Mouse (Mus musculus): ENCODE measurements around the gene Raph1. TPM values are rescaled to one million over a fixed set of nuclear protein-coding genes. Genes with fewer than 3 reads are reported as not detected.

Gene Raph1
- polyA plus RNA-seq, 1 experiment from 2014 or later, result 38.4 TPM

DNA sequence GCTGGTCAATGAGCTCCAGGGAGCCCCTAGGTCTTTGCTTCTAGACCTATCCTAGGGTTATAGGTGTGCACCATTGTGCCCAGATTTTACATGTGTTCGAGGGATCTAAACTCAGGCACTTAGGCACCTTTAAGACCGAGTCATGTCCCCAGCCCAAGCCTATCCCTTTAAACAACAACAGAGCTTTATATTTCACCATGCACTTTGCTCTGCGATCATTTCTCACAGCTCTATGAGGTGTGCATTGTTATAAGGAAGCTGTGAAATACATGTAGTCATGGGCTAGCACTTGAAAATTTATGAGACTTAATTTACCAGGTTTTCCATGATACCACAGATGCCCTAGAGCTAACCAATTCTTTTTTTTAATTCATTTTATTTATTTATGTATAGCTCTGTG is 33.0 kb upstream of the Raph1 start:
- no peaks in the 10 kb centered on the region for H3K27me3 ChIP-seq (ENCODE audit: control insufficient read depth, insufficient read depth, low read length)
- H3K4me3 ChIP-seq (ENCODE audit: low read depth, low read length), result no peak overlapping the region
- DNase-seq (ENCODE audit: low spot score), result no peak
- no peak overlapping the region for H3K4me2 ChIP-seq (replicated peaks; ENCODE audit: low read depth, low read length)
- no peaks in the 10 kb centered on the region for H3K4me1 ChIP-seq (replicated peaks; ENCODE audit: control insufficient read depth, insufficient read depth, low read length)
- no peaks in the 10 kb centered on the region for H3K9me3 ChIP-seq (ENCODE audit: control insufficient read depth, low read length)
- ATAC-seq (ENCODE audit: low FRiP score), result no peak
- WGBS, result 85% methylated on average over 3 of the region's 3 CpGs
- H3K36me3 ChIP-seq (ENCODE audit: control insufficient read depth, insufficient read depth, low read length), result no peaks in the 10 kb centered on the region
- H3K27ac ChIP-seq (ENCODE audit: low read depth, low read length), result no peak overlapping the region
- H3K9ac ChIP-seq (ENCODE audit: low read depth, low read length), result no peak overlapping the region

DNA sequence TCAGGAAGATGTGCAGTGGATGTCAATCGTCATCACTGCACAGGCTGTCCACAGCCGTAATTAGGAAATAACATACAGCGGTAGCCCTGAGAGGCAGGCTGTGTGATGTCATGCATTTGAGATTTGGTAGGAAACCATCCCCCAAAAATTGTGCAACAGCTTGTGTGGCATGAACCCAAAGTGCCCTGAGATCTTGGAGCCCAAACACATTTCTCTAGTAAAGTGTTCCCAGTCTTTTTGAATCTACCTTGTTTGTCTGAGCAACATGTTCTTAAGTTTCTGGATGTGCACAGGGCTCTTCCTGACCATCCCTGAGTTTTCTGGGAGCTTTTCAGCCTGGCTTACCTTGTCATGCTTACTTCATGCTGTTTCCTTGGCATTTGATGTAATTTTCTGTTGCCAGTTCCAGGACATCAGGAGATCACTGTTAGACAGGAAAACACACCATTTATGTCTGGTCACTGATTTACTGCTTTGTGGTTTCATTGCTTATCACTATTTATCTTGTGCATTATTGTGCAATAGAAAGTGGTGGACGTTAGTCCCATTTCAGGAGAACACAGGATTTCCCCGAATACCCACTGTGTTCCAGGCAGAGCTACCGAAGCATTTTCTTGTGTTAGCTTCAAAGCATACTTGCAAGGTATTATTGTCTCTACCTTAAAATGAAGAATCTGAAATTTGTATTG is 32.3 kb upstream of the Raph1 start:
- ATAC-seq (ENCODE audit: low FRiP score) (no peak), DNase-seq (ENCODE audit: low spot score) (no peak)
- Histone ChIP-seq H3K9ac (ENCODE audit: low read depth, low read length) (no peak overlapping the region), H3K4me3 (ENCODE audit: low read depth, low read length) (no peak overlapping the region), H3K4me2 (replicated peaks; ENCODE audit: low read depth, low read length) (no peak overlapping the region), H3K27ac (ENCODE audit: low read depth, low read length) (no peak overlapping the region), H3K27me3 (ENCODE audit: control insufficient read depth, insufficient read depth, low read length) (no peaks in the 10 kb centered on the region), H3K36me3 (ENCODE audit: control insufficient read depth, insufficient read depth, low read length) (no peaks in the 10 kb centered on the region), H3K4me1 (replicated peaks; ENCODE audit: control insufficient read depth, insufficient read depth, low read length) (no peaks in the 10 kb centered on the region), H3K9me3 (ENCODE audit: control insufficient read depth, low read length) (no peaks in the 10 kb centered on the region)
- 91% methylated on average over 6 of the region's 6 CpGs for WGBS

DNA sequence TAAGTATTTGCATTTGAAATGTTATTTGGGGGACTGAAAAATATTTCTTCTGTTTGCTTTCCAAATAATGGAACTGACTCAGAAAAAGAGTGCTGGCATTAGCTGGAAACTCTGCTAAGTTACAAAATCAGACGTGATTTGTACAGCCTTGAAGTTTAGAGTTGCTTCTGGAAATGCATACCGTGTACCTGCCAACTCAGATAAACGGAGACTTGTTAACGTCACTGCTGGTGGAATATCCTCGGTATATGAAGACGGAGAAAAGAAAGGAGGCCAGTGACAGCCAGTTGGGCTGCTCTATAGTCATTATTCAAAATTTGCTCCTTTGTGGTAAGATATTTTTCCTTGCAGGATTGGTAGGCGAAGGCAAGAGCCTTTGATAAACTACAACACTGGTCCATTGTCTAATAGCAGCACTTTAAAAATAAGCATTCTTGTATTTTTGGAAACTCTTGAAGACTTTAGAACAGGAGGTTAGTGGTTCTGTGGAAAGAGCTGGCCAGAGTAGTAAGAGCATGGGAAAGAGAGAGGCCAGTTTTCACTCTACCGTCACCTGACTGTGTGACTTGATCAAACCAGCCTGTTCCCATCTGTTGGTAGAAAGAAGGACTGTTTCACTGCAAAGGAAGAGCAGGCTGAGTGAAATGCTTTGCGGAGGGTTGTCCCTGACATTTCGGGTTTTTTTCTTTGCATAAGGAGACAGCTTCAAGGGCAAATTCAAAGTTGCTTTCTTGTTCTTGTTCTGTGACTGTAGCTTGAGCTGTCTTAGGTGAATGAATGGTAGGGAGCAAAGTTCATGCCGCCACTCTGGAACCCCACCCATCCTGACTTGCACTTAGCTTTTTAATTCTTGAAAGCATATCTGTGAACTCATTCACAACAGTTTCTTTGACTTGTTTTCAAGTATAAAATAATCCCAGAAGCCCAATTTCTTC is 29.7 kb upstream of the Raph1 start:
- no peak overlapping the region for H3K4me3 ChIP-seq (ENCODE audit: low read depth, low read length)
- no peaks in the 10 kb centered on the region for H3K27me3 ChIP-seq (ENCODE audit: control insufficient read depth, insufficient read depth, low read length)
- H3K4me1 ChIP-seq (replicated peaks; ENCODE audit: control insufficient read depth, insufficient read depth, low read length), result no peaks in the 10 kb centered on the region
- H3K36me3 ChIP-seq (ENCODE audit: control insufficient read depth, insufficient read depth, low read length), result no peaks in the 10 kb centered on the region
- no peaks in the 10 kb centered on the region for H3K9me3 ChIP-seq (ENCODE audit: control insufficient read depth, low read length)
- DNase-seq (ENCODE audit: low spot score) (no peak), ATAC-seq (ENCODE audit: low FRiP score) (no peak)
- H3K9ac ChIP-seq (ENCODE audit: low read depth, low read length), result no peak overlapping the region
- no peak overlapping the region for H3K4me2 ChIP-seq (replicated peaks; ENCODE audit: low read depth, low read length)
- 77% methylated on average over 11 of the region's 11 CpGs for WGBS
- H3K27ac ChIP-seq (ENCODE audit: low read depth, low read length), result no peak overlapping the region

DNA sequence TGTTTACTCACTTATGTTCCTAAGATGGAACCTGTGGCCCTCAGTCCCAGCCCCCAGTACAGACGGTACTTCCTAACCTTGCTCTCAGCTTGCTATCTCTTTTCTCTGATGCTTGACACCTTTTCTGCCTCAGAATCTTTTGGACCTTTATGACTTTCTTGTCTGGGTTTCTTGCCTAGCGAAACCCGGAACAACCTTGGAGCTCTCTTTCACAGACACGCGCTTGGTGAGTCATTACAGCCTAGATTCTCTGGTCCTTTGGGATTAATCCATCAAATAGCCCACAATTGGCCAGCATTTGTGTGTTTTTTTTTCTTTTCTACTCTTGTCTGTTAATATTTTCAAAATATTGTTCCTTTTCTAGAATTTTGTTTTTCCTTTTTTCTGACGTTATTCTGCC is 26.2 kb upstream of the Raph1 start:
- ATAC-seq (ENCODE audit: low FRiP score), result no peak
- no peak overlapping the region for H3K27ac ChIP-seq (ENCODE audit: low read depth, low read length)
- 95% methylated on average over 6 of the region's 6 CpGs for WGBS

DNA sequence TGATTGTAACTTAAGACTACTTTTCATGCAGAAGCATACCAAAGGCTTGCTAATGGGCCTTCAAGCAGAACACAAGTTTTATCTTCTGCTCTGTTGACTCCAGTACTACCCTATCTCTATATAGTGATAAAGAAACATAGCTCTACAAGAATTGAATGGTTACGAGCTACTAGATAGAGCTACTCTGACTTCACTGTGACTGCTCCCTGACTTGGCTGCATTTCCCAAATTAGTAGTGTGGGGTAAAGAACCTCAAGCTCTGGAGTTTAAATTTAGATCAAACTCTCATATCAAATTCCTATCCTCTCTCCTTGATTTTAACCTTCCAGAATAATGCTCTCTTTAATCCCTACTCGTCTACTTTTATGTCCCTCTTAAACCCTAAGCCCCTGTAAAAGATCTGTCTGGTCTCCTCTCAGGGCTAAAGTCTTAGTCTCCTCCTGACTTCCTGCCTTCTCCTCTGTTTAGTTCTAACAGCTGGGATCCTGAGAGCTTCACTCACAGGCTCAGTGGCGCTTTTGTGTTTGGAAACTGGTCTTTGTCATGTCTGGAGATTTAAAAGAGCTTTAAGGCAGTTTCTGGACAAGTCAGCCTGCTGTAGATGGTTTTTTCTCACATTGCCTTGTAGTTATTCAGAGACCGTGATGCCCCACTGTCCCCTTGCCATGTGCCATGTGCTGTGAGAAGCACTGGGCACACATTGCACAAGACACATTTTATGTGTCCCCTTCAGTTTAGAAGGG is 22.2 kb upstream of the Raph1 start:
- DNase-seq (ENCODE audit: low spot score) (no peak), ATAC-seq (ENCODE audit: low FRiP score) (no peak)
- no peak overlapping the region for H3K4me3 ChIP-seq (ENCODE audit: low read depth, low read length)
- 76% methylated on average over 4 of the region's 4 CpGs for WGBS
- no peaks in the 10 kb centered on the region for H3K9me3 ChIP-seq (ENCODE audit: control insufficient read depth, low read length)
- no peaks in the 10 kb centered on the region for H3K4me1 ChIP-seq (replicated peaks; ENCODE audit: control insufficient read depth, insufficient read depth, low read length)
- no peak overlapping the region for H3K27ac ChIP-seq (ENCODE audit: low read depth, low read length)
- H3K4me2 ChIP-seq (replicated peaks; ENCODE audit: low read depth, low read length), result no peak overlapping the region
- H3K27me3 ChIP-seq (ENCODE audit: control insufficient read depth, insufficient read depth, low read length), result no peaks in the 10 kb centered on the region
- H3K36me3 ChIP-seq (ENCODE audit: control insufficient read depth, insufficient read depth, low read length), result no peaks in the 10 kb centered on the region
- H3K9ac ChIP-seq (ENCODE audit: low read depth, low read length), result no peak overlapping the region

More for the DNA sequence above, 26.2 kb upstream of the Raph1 start:
- Histone ChIP-seq H3K36me3 (ENCODE audit: control insufficient read depth, insufficient read depth, low read length) (no peaks in the 10 kb centered on the region), H3K9ac (ENCODE audit: low read depth, low read length) (no peak overlapping the region), H3K9me3 (ENCODE audit: control insufficient read depth, low read length) (no peaks in the 10 kb centered on the region), H3K4me3 (ENCODE audit: low read depth, low read length) (no peak overlapping the region), H3K4me1 (replicated peaks; ENCODE audit: control insufficient read depth, insufficient read depth, low read length) (no peaks in the 10 kb centered on the region), H3K4me2 (replicated peaks; ENCODE audit: low read depth, low read length) (no peak overlapping the region), H3K27me3 (ENCODE audit: control insufficient read depth, insufficient read depth, low read length) (no peaks in the 10 kb centered on the region)
- DNase-seq (ENCODE audit: low spot score), result no peak

DNA sequence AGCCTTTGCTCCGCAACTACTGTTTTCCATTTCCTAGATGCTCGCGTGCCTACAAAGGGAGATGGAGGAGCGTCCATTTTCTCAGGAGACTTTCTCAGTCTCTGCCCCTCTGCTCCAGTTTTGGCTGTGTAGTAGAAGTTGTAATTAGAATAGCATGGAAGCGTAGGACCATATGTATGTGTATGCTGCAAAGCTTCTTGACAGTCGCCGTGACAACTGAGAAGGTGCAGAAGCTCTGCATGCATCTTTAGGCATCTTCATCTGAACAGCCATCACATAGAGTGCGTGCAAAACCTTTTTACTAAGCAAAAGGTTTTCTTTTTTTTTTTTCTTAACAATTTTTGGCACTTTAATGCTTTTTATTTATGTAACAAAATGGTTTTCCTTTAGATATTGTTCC is 14.1 kb upstream of the Raph1 start:
- Histone ChIP-seq H3K4me2 (replicated peaks; ENCODE audit: low read depth, low read length) (no peak overlapping the region), H3K27ac (ENCODE audit: low read depth, low read length) (no peak overlapping the region), H3K4me1 (replicated peaks; ENCODE audit: control insufficient read depth, insufficient read depth, low read length) (no peaks in the 10 kb centered on the region), H3K36me3 (ENCODE audit: control insufficient read depth, insufficient read depth, low read length) (no peaks in the 10 kb centered on the region), H3K4me3 (ENCODE audit: low read depth, low read length) (no peak overlapping the region), H3K27me3 (ENCODE audit: control insufficient read depth, insufficient read depth, low read length) (no peaks in the 10 kb centered on the region), H3K9ac (ENCODE audit: low read depth, low read length) (no peak overlapping the region), H3K9me3 (ENCODE audit: control insufficient read depth, low read length) (no peaks in the 10 kb centered on the region)
- WGBS, result 91% methylated on average over 8 of the region's 8 CpGs
- DNase-seq (ENCODE audit: low spot score) (no peak), ATAC-seq (ENCODE audit: low FRiP score) (no peak)

DNA sequence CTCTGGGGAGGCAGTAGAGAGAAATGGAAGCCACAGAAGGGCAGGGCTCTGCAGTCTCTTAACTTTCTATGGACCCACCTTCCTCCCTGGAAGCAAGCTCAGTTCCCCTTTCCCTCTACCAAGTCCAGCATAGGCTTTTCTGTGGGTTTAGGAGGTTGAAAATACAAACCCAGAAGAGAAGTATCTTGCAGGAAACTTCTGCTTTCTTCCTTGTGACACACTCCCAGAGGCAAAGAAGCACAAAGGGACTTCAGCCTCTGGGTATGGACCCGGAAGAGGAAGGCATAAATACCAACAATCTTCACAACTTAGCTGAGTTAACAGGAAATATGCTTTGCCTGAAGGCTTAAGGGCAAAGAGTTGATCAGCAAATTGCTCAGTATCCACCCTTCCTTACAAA is 13.0 kb upstream of the Raph1 start:
- Histone ChIP-seq H3K4me3 (ENCODE audit: low read depth, low read length) (no peak overlapping the region), H3K27me3 (ENCODE audit: control insufficient read depth, insufficient read depth, low read length) (no peaks in the 10 kb centered on the region), H3K9me3 (ENCODE audit: control insufficient read depth, low read length) (no peaks in the 10 kb centered on the region), H3K4me1 (replicated peaks; ENCODE audit: control insufficient read depth, insufficient read depth, low read length) (no peaks in the 10 kb centered on the region), H3K27ac (ENCODE audit: low read depth, low read length) (no peak overlapping the region), H3K4me2 (replicated peaks; ENCODE audit: low read depth, low read length) (no peak overlapping the region), H3K36me3 (ENCODE audit: control insufficient read depth, insufficient read depth, low read length) (no peaks in the 10 kb centered on the region), H3K9ac (ENCODE audit: low read depth, low read length) (no peak overlapping the region)
- DNase-seq (ENCODE audit: low spot score), result no peak
- WGBS, result 86% methylated on average over 1 of the region's 1 CpGs
- no peak for ATAC-seq (ENCODE audit: low FRiP score)

DNA sequence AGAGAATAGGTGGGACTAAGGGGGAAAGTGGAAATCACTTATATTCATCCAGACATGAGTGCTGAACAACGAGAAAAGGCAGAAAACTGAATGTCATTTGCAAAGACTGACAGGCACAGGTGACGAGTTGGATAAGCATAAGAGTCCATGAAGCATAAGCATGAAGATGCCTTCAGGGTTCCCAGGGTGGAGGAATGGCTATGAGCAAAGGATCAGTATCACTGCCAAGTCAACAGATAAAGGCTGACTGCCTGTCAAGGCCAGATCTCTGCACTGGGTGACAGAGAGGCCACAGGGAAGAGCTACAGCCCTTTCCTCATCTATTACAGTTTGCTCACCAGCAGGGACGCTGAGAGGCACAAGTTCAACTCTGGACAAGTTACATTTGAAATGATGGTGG is 5.8 kb upstream of the Raph1 start:
- Histone ChIP-seq H3K4me3 (ENCODE audit: low read depth, low read length) (no peak overlapping the region), H3K27me3 (ENCODE audit: control insufficient read depth, insufficient read depth, low read length) (no peaks in the 10 kb centered on the region), H3K36me3 (ENCODE audit: control insufficient read depth, insufficient read depth, low read length) (no peaks in the 10 kb centered on the region), H3K4me2 (replicated peaks; ENCODE audit: low read depth, low read length) (no peak overlapping the region), H3K9me3 (ENCODE audit: control insufficient read depth, low read length) (no peaks in the 10 kb centered on the region), H3K9ac (ENCODE audit: low read depth, low read length) (no peak overlapping the region), H3K4me1 (replicated peaks; ENCODE audit: control insufficient read depth, insufficient read depth, low read length) (no peaks in the 10 kb centered on the region), H3K27ac (ENCODE audit: low read depth, low read length) (no peak overlapping the region)
- DNase-seq (ENCODE audit: low spot score), result no peak
- no peak for ATAC-seq (ENCODE audit: low FRiP score)
- 74% methylated on average over 3 of the region's 3 CpGs for WGBS
